Mouse (Mus musculus) brown adipose tissue, adult 24 weeks (tissue): ENCODE results near the gene Bicd1. TPM values are rescaled to one million over a fixed set of nuclear protein-coding genes. Genes with fewer than 3 reads are reported as not detected.
A peak's percentile ranks its signal among the peaks of the same experiment; 100 is the strongest.
"Not testable (repeated sequence)": the region's sequence is repeated elsewhere in the genome, so short reads cannot be mapped to it uniquely, and the experiment has no call there.

Experiments used
- H3K27ac ChIP-seq: fragments of 200-500 bp; replicated peaks from 2 replicates; pipeline ENCODE4 v1.5.1; 2012; ENCODE audit warnings: low read depth, mild to moderate bottlenecking, low read length
- H3K4me1 ChIP-seq: fragments of 200-500 bp; 2 replicates; pipeline ENCODE4 v1.6.1; 2012; ENCODE audit warnings: low read length, mixed read lengths; ENCODE audit not compliant: control insufficient read depth, insufficient read depth, insufficient read length
- H3K4me3 ChIP-seq: fragments of 200-500 bp; 2 replicates; pipeline ENCODE4 v1.5.1; 2012; ENCODE audit warnings: low read depth, mild to moderate bottlenecking, low read length, moderate library complexity; ENCODE audit not compliant: insufficient read depth
- polyA plus RNA-seq: library from polyadenylated mRNA; stranded (reverse); fragments of >200 nt; gene quantifications from 2 replicates; pipeline ENCODE4 v1.2.4, GENCODE M21; 2012; ENCODE audit not compliant: missing spikeins, insufficient read depth, insufficient read length

Bicd1 gene
- polyA plus RNA-seq, 1 experiment = 0.40 TPM

DNA sequence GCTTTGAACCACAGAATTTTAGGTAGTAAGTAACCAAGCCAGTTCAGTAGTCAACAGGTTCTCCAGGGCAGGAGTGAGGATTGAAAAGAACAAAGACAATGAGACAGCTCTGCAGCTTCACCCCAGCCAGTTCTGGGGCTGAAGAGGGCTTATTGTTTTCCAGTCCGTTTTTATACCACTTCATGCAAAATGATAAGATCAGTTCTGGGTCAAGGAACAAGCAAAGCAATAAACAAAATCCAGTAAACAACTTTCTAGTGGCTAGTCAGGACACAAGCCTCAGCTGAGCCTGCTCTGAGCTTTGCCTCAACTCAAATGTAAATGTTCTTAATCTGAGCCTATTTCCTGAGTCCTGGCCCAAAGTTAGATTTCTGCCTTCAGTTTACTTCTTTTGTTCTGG lies 52.3 kb downstream of the Bicd1 start:
- Histone ChIP-seq H3K4me3 (no peak overlapping the region), H3K4me1 (no peaks in the 10 kb centered on the region), H3K27ac (no peak overlapping the region)

GRCm38 (mm10) chr6:149471477-149471876 lies 62.8 kb downstream of the Bicd1 start:
- H3K27ac ChIP-seq = no peak overlapping the region

GRCm38 (mm10) chr6:149472441-149472840 lies 63.8 kb downstream of the Bicd1 start:
- not testable (repeated sequence) for H3K4me1 ChIP-seq, H3K4me3 ChIP-seq, H3K27ac ChIP-seq

More at GRCm38 (mm10) chr6:149471477-149471876, 62.8 kb downstream of the Bicd1 start:
- H3K4me3 ChIP-seq = no peak overlapping the region
- no peaks in the 10 kb centered on the region for H3K4me1 ChIP-seq

GRCm38 (mm10) chr6:149481868-149482267 lies 73.2 kb downstream of the Bicd1 start:
- not testable (repeated sequence) for H3K4me1 ChIP-seq, H3K4me3 ChIP-seq, H3K27ac ChIP-seq

- H3K27ac ChIP-seq = no peak overlapping the region
- no peak overlapping the region for H3K4me3 ChIP-seq
These were observed 86.0 kb downstream of the Bicd1 start for GRCm38 (mm10) chr6:149494662-149495061.

DNA sequence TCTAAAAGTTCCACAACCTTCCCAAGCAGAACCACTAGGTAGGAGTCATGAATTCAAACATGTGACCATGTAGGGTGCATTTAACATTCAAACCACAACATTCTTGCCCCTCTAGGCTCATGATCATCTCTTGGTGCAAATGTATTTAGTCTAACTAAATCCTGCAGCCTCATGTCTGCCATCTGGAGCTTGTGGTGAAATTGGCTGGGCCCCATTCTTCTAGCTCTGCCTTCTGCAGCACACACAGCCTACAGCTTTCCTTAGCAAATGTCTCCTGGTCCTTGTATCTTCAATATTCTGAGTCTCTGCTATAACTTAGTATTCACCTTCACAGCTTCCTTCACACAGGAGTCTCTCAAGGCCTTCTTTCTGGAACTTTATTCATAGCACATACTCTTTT lies 87.2 kb downstream of the Bicd1 start:
- no peak overlapping the region for H3K27ac ChIP-seq
- H3K4me1 ChIP-seq = no peaks in the 10 kb centered on the region
- H3K4me3 ChIP-seq = no peak overlapping the region

More at GRCm38 (mm10) chr6:149494662-149495061, 86.0 kb downstream of the Bicd1 start:
- no peaks in the 10 kb centered on the region for H3K4me1 ChIP-seq

GRCm38 (mm10) chr6:149565720-149566498 lies 157.2 kb downstream of the Bicd1 start:
- H3K4me3 ChIP-seq = peak overlapping the region; percentile 34
- no peaks in the 10 kb centered on the region for H3K4me1 ChIP-seq
- no peak overlapping the region for H3K27ac ChIP-seq

DNA sequence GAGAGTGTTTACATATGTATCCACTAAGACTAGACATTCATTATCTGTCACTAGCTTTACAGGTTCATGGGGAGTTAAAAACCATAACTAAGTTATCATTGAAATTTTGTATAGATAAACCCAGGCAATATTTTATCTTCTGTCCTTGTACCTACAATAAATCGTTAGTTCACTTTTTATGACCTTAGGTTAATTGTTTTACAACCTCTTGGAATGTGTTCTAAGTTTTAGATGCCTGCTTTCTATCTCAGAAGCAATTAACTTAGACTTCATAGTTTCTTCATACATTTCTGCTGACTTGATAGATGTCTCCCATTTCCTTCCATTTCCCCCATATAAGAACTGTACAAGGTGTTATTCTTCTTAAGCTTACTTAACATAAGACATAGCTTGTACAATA lies 158.5 kb downstream of the Bicd1 start:
- H3K4me1 ChIP-seq = no peaks in the 10 kb centered on the region
- H3K27ac ChIP-seq = no peak overlapping the region

DNA sequence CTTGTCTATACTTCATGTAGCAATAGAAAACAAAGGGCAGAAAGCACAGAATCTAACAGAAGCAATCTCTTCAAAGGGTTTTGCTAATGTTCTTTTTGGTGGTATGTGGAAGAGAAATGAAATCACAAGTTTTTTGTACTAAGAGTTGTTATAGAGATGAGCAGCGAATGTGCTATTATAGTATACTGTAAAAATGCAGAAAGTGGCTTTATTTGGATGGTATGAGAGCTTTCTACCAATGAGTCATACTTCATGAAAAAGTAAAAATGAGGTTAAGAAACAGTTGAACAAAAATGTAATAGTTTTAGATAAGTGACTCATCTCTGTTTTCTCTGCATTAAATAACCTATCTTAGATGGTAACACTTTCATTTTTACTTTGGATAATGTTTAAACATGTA lies 165.6 kb downstream of the Bicd1 start:
- Histone ChIP-seq H3K4me1 (no peaks in the 10 kb centered on the region), H3K27ac (no peak overlapping the region), H3K4me3 (no peak overlapping the region)

More for the DNA sequence above, 158.5 kb downstream of the Bicd1 start:
- H3K4me3 ChIP-seq = no peak overlapping the region

DNA sequence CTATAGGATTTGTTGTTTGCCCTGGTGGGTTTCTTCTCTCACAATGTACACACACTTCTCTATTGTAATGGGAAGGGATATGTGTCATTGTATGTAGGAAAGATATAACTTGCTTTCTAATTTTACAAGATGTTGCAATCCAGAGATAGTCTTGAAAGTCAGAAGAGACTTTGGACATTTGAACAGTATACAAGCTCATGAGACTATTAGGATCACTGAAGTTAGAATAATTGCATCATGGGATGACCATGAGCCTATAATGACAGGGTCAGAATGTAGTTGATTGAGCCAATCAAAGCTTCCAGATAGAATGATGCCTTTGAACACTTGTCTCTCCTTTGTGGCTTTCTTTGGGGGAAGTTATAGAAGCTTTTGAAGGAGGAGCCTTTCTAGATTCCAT lies 171.4 kb downstream of the Bicd1 start:
- H3K4me1 ChIP-seq = no peaks in the 10 kb centered on the region
- H3K27ac ChIP-seq = no peak overlapping the region
- H3K4me3 ChIP-seq = no peak overlapping the region

GRCm38 (mm10) chr6:149585708-149586504 lies 177.2 kb downstream of the Bicd1 start:
- no peaks in the 10 kb centered on the region for H3K4me1 ChIP-seq
- no peak overlapping the region for H3K4me3 ChIP-seq
- no peak overlapping the region for H3K27ac ChIP-seq

Other genes with a start within 250 kb of the Bicd1 start
- gene Amn1, start 220.2 kb upstream of the Bicd1 start, polyA plus RNA-seq = 19.6 and 20.7 TPM in 2 replicates
- gene Resf1, start 99.5 kb upstream of the Bicd1 start, polyA plus RNA-seq = 15.5 and 22.9 TPM in 2 replicates